Mouse (Mus musculus) CH12F3 (cell line): ENCODE results near the gene Hdac1.
"Not testable (repeated sequence)": the region's sequence is repeated elsewhere in the genome, so short reads cannot be mapped to it uniquely, and the experiment has no call there.

Experiments
- in situ Hi-C: fragments of 300-500 bp; cut with MboI; formaldehyde crosslinking; loops from 2 replicates; pipeline ENCODE4 v1.14.3; 2020; ENCODE audit warnings: low sequenced_read_pairs

The Hdac1 gene

DNA sequence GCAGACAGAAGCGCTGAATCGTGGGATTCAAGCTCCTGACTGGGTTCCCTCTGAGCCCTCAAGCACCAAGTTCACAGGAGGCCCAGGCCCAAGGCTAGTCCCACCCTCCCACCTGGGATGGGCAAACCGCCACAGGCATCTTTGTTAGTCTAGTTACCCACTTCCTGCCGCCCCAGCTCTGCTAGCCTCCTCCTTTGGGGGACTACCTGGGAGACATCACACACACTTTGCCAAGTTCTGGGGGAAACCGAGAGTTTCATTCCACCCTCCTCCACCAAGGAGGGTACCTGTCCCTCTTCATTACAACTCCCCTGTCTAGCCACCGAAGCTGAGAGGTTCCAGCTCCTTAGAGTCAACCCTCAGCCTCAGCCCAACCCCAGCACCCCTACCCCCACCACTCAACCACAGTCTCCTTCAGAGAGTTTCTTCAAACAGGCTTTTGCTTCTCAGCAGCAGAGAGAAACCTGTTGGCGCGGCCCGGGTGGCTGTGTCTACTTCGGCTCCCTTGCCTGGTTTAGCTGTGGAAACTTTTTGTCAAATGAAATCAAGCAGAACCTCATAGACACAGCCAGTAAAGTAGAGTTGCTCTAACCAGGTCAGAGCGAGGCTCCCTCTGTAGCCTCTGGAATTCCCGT is 15.9 kb upstream of the Hdac1 start:
- in situ Hi-C loops: no loop called here

DNA sequence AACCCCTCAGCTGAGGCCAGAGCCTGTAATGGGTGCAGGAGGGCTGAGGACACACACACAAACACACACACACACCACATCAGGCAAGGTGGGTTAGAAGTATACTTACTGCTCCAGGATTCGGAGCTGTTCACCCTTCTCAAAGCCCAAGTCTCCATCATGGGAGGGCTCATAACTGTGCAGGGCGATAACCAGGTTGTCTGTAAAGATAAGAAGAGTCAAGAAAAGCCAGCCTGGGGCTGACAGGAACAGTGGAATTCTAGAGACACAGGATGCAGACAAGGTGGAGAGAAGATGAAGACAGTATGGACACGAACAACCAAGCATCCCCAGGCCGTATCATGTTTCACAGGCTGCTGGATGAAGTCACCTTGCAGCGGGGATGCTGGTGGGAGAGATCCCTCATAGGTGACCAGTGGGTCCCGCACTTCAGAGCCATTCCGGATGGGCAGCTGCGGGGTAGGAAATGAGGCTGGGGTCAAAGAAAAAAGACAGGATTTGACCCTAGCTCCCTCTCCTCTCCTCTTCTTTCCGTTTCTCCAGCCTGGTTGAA is 14.8 kb upstream of the Hdac1 start:
- in situ Hi-C loops: no loop called here

DNA sequence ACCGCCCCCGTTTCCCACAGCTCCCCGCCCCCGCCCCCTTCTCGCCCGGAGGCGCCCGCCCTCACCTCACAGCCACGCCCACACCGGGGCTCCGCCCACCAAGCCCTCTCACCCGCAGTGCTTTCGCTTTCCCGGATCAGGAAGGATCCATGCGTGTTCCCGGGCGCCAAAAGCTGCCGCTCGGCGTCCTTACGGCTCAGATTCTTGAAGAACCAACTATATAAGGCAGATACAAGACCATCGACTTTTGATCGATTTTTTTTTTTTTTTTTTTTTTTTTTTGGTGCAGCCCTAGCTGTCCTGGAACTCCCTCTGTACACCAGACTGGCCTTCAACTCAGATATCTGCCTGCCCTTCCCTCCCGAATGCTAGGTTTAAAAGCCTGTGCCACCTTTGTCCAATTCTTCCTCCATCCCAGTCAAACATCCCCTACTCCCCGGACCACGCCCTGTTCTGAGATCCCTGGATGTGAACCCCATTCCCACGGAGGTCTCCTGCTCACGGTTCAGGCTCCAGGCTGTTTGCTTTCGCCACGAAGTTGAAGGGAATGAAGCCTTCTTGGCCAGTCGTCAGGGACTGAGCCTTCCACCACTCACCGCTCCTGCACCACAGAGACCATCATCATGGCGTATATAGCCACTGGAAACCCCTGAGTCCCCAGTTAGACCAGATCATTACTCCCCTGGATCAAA is 14.2 kb upstream of the Hdac1 start:
- in situ Hi-C loops: no loop called here

DNA sequence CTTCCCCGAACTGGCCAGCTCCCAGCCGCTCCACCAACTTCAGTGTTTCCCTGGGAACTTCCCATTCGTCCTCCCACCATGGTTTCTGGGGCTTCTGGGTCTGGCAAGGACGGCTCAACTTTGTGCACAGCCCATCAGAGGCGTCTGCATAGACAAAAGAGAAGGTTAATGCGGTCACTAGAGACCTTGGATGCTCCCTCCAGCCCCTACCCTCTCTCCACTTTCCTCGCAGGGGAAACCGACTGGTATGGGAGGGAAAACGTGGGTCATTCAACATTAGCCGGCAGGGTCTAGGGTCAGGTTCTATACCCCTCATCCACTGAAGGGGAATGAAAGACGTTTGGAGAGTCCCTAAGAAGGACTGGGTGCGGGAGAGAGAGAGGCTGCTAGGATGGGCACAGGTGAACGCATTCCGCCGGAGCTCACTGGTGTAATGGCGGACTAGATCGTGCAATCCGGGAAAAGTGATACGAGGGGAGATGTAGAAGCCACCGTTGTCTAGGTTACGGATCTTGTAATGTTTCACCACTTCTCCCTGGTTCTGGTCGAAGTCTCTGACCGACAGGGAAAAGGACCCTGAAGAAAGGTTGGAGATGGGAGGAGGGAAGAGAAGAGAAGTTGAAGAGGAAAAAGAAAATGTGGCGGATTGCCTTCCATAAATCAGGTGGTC is 13.5 kb upstream of the Hdac1 start:
- in situ Hi-C loops: no loop called here

DNA sequence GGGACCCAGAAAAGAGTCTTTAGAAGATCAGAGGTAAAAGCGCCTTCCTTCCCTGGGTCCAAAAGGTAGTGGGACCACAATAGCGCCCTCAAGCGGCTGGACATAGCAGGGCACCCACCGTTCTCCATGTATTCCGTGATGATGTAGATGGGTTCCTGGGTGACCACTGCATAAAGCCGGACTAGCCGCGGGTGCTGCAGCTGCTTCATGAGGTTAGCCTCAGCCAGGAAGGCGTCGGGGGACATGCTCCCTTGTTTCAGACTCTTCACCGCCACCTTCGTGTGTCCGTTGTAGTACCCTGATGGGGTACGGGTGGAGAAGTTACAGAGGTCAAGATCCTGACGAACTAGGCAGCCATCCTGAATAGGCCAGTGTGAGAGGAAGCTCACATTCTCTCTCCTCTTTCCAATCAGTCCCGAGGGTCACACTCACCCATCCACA is 12.9 kb upstream of the Hdac1 start:
- in situ Hi-C loops: no loop called here

DNA sequence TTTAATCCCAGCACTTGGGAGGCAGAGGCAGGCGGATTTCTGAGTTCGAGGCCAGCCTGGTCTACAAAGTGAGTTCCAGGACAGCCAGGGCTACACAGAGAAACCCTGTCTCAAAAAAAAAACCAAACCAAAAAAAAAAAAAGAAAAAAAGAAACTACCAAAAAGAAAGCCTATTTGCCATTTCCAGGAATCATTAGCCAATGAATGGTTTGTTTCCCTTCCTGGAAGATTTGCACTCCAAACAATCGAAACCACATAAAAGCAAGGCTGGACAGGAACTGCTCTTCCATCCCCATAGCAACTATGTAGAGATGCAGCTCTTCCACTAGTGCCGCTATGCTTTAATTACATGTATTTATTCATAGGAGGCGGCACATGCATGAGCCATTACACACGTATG is 12.0 kb upstream of the Hdac1 start:
- in situ Hi-C loops: not testable (repeated sequence)

DNA sequence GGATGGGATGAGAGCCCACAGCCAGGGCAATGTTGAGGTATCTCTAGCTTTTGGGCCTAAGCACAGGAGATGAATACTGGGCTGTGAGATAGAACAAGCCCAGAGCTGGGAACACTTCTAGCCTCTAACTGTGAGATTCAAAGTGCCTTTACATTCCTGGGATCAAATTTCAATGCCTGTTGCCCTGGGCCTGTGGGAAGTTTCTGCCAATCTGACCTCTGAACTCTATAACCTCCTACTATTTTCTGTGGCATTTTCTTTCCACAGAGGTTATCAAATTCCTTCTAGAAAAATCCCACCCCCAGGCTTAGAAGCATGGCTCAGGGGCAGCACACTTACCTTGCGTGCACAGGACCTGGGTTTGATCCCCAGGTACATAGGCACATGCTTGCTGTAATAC is 7.8 kb upstream of the Hdac1 start:
- in situ Hi-C loops: no loop called here

DNA sequence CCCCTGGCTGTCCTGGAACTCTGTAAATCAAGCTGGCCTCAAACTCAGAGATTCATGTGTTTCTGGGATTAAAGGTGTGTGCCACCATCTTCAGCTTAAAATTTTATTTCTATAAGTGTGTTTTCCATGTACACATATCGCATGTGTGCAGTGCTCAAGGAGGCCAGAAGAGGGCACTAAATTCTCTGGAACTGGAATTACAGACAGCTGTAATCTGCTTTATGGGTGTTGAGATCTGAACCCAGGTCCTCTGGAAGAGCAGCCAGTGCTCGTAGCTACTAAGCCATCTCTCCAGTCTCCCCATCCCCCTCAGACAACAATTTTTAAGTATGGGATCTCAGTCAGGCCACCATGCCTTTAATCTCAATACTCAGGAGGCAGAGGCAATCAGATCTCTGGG is 6.8 kb upstream of the Hdac1 start:
- in situ Hi-C loops: loop anchor here (10.0 kb wide), 1 partner anchor 55 kb away; the partner anchor contains the start of genes Eif3i and Tmem234

DNA sequence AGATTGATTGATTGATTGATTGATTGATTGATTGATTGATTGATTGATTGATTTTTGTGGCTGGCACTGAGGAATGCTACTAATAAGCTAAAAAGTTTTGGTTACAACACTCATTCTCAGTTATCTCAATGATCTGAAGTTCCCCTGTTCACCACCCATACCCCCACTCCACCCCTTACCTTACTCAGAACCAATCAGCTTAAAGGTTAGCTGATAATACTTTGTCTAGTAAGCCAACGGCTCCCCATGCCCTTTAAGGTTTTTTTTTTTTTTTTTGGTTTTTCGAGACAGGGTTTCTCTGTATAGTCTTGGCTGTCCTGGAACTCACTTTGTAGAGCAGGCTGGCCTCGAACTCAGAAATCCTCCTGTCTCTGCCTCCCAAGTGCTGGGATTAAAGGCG is 5.1 kb upstream of the Hdac1 start:
- in situ Hi-C loops: loop anchor here (10.0 kb wide), 1 partner anchor 57 kb away; the partner anchor contains the start of genes Eif3i and Tmem234

DNA sequence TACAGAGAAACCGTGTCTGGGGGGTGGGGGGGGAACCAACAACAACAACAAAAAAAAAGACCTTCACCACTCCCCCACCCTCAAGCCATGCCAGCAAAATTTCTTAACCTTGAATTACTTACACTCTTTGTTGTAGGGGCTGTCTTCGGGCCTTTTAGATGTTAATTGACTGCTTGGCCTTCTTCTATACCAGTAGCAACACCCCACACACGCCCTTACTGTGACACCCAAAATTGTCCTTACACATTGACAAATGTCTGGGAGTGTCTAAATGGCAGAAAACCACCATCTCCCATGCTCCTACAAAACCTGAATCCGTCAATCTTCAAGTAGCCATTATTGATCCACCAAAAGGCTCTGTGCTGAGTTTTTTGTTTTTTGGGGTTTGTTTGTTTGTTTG is 1.6 kb upstream of the Hdac1 start:
- in situ Hi-C loops: loop anchor here (10.0 kb wide), 1 partner anchor 61 kb away; the partner anchor contains the start of genes Eif3i and Tmem234

DNA sequence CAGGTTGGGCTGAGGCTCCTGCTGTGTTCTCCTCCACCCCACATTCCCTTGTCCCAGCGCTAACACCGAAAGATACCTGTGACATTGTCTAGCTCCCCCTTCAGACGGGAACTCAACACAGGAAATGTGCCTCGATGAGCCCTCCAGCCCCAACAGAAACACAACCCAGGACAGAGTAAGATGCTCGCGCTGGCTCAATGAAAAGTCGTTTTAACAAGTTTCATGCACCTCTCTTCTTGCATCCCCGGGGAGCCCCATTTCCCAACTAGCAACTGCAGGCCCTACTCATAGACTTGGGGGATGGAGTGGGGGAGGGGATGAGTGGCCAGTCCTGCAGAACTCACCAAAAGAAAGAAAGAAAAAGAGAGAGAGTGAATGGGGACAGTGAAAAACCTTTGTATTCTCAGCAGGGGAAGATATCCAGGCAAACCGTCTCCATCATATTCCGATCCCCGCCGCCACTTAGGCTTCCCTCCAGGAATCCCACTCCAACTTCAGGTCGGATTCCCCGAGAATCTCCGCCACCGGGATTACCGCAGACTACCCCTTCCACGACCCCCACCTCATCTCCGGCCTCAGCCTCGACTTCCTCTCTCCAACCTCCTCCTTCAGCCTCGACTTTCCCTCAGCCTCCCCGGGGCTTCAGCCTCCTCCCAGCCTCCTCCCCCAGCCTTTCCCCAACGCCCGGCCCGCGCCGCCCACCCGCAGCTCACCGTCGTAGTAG is 483 bp downstream of the Hdac1 start:
- in situ Hi-C loops: loop anchor here (10.0 kb wide), 1 partner anchor 63 kb away; the partner anchor contains the start of genes Eif3i and Tmem234

DNA sequence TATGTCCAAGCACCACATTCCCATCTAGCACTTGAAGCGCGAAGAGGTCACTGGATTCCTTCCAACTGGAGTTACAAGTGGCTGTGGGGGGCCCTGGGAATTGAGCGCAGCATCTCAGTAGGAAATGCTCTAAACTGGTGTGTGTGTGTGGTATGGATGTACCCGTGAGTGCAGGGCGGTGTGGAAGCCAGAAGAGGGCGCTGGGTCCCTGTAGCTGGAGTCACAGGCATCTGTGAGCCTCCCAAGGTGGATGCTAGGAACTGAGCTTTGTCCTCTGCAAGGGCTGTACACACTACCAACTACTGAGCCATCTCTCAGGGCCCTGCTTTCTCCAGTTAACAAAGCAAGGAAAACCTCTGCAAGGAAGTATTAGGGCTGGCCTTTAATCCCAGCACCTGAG is 2.5 kb downstream of the Hdac1 start:
- in situ Hi-C loops: loop anchor here (10.0 kb wide), 1 partner anchor 65 kb away; the partner anchor contains the start of genes Eif3i and Tmem234

DNA sequence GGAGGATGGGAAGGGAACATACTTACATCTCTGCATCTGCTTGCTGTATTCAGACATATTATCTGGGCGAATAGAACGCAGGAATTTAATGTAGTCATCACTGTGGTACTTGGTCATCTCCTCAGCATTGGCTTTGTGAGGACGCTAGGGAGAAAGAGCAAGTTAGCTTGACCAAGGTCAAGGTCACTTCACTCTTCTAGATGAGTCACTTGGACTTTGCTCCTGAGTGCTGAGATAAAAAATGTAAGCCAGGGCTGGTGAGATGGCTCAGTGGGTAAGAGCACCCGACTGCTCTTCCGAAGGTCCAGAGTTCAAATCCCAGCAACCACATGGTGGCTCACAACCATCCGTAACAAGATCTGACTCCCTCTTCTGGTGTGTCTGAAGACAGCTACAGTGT is 13.6 kb downstream of the Hdac1 start:
- in situ Hi-C loops: not testable (repeated sequence)

DNA sequence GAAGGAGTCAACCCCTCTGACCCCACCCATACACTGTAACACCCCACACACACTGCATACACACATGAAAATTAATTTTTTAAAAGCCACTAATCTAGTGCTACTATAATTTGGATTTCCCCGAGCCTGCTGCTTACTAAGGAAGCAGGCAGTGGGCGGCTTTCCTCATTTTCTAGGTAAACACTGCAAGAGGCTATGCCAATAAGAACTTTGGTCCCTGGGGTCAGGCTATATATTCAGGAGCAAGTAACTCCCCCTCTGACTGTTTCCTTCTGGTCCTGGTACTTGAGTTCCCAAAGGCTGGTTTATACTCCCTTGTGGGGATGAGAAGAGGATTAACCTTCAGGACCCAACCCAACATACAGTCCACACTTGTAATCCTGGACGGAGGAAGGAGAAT is 16.6 kb downstream of the Hdac1 start:
- in situ Hi-C loops: no loop called here

DNA sequence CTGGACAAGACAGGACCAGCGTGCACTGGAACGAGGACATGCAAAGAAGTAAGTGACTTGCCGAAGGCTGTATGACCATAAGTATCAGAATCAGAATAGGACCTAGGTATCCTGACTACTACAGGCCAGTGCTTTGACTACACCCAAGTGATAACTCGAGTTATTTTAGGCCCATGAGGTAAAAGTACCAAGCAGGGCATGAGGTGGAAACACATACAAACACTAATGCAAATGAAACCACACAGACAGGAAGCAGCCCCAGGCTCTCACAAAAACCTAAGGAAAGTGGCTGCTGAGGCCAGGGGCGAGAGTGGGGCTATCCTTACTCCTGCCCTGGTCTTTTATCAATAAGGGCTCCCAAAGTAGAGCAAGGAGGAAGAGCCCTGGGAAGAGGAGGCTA is 17.2 kb downstream of the Hdac1 start:
- in situ Hi-C loops: no loop called here

DNA sequence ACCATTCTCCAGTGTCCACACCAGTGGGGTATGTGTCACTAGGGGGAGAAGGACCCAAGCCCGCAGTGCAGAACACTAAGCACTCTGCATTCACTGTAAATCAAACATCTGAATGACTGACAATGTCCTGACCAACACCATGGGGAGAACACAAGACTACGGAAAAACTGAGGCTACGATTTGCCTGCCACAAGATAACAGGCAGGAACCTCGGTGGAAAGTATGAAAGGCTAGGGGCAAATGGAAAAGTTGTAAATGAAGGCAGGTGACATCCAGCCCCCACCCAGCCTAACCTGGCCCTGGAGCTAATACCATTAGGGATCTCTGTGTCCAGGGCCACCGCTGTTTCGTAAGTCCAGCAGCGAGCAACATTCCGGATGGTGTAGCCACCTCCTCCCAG is 24.0 kb downstream of the Hdac1 start:
- in situ Hi-C loops: no loop called here

DNA sequence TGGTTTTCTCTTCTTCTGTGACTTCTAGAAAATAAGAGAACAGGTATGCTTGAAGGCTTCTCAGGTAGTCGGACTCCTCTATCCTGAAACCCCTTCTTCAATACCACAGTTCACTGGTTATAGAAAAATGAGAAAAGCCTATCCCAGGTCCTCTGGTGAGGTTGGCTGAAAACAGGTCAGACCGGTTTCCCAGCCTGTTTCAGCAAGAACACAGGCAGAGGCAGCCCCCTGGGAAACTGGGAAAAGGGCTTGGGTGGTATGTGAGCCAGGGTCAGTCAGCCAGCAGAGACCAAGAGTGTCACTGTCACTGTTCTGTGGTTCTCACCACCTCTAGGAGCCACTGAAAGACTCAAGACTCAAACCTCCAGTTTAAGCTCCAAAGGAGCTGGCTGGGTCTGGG is 25.6 kb downstream of the Hdac1 start:
- in situ Hi-C loops: no loop called here

DNA sequence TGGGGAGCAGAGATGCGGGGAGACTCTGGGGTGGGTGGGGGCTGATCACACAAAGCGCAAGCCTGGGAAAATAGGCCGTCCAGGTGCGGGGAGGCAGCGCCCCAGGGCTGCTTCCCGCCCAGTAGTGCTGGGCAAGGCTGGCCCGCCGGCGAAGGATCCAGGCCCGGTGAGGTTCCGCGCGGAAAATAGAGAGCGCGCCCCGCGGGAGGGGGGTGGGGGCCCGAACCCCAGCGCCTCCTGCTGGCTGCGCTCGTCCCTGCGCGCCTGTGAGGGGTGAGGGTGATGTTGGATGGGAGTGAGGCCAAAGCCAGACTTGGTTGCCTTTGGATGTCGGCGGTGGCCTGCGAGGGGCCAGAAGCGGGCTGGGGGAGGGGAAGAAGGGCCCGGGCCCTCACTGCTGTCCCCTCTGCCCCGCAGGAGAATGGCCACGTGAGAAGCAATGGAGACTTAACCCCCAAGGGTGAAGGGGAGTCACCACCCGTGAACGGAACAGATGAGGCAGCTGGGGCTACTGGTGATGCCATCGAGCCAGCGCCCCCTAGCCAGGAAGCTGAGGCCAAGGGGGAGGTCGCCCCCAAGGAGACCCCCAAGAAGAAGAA is 28.1 kb downstream of the Hdac1 start:
- in situ Hi-C loops: no loop called here

DNA sequence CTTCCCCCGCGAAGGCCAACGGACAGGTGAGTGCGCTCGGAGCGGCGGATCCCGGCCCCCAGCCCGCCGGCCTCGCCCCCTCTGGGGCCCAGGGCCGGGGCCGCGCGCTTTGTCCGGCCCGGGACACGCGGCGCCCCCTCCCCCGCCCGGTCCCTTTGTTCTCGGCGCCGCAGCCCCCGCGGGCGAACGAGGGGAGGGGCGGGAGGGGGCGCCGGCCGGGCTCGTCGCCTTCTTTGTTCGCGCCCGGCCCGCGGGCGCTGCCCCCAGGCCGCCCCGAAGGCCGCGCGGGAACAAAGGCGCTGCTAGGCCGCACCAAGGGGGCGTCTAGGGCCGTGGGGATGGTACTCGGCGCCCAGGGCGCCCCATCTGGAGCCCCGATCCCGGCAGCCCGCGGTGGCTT is 28.6 kb downstream of the Hdac1 start:
- in situ Hi-C loops: no loop called here

DNA sequence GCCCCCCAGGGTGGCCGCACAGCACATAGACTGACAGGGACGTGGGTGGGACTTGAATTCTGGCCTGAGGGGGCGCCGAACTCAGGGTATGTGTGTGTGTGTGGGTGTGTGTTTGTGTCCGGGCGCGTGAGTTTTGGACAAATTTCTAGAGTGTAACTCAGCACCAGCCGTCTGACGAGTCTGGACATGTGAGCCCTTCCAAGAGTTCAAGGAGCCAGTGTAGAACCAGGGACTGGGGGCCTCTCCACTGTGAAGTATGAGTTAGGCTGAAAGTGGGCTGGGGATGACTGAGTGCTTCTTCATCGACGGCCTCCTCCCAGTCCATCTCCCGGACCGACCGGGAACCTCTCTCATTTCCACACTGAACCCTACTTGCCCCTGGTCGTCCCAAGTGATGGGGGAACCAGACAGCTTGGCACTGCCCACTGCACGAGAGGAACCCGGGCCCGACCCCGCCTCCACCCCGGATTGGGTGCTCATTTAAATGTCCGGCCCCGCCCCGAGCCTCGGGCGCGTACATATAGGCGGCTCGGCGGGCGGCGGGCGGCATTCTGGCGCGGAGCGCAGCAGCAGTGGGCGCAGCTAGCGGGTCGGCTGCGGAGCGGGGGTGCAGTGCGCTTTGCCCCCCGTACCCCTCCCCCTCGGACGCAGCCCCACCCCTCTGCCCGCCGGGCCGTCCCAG is 29.3 kb downstream of the Hdac1 start, which contains the start of gene Marcksl1:
Gene Marcksl1, plus strand, starts transcription at position 496 of the 682 bp plus-strand sequence.
- in situ Hi-C loops: no loop called here
